In the genomic region with DNA sequence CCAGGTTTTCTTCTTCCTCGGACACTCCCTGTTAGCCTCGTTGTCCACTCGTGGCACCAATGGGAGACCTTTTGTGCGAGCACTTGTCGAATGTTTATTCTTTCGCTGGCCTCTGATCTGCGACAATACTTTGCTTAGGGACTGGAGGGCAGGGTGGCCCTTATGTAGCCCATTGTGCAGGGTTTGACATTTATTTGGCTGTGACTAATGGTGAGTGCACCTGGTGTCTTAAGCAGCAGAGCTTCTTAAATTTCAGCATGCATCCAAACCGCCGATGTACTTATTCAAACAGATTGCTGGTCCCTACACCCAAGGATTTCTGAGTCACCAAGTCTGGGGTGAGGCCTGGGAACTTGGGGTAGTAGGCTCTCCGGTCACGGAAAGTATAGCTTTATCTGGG, we compare ENCODE assay signal across 25 mouse cellular contexts.
"Had no signal": no experiment of that assay in that cellular context is flagged by ENCODE, and none has a peak within 500 bp of the region (broad histone marks: within the 10 kb centered on the region; RNA-seq: fewer than 3 reads in every experiment).

No protein-coding gene starts in this region.

- H3K9me3 ChIP-seq: heart, embryonic 13.5 days; heart, embryonic 15.5 days; intestine, embryonic 15.5 days; limb, embryonic 10.5 days; limb, embryonic 12.5 days had no signal

- DNase-seq: gastrocnemius, adult 2 months; gastrocnemius, postnatal 10 days; gastrocnemius, postnatal 25 days; heart, adult 11 months; heart, adult 2 months; heart, postnatal 14 days; heart, postnatal 36 days; kidney, adult 18-20 months; kidney, adult 8-10 months; kidney, postnatal 10 days; kidney, postnatal 25 days; kidney, postnatal 4 days; liver had no signal

- H3K4me2 ChIP-seq: heart, embryonic 11.5 days; heart, embryonic 13.5 days; heart, embryonic 15.5 days; hindbrain, embryonic 14.5 days; intestine, embryonic 15.5 days; limb, embryonic 12.5 days had no signal

- ATAC-seq: hindbrain, embryonic 16.5 days; inflammation-experienced regulatory T-cells, adult 6 months; intestine, embryonic 15.5 days; intestine, postnatal 0 days had no signal

- H3K4me3 ChIP-seq: gastrocnemius, adult 2 months; heart, adult 2 months; heart, embryonic 13.5 days; heart, embryonic 15.5 days; intestine, embryonic 15.5 days; layer of hippocampus, adult 2 months; left cerebral cortex, adult 2 months; limb, embryonic 10.5 days; limb, embryonic 12.5 days had no signal

- H3K36me3 ChIP-seq: heart, embryonic 13.5 days; heart, embryonic 15.5 days; intestine, embryonic 15.5 days; limb, embryonic 10.5 days; limb, embryonic 12.5 days had no signal

- H3K4me1 ChIP-seq: intestine, embryonic 15.5 days had no signal

- H3K9ac ChIP-seq: heart, embryonic 13.5 days; heart, embryonic 15.5 days; hindbrain, embryonic 14.5 days; intestine, embryonic 15.5 days; limb, embryonic 12.5 days had no signal

- H3K27ac ChIP-seq: gastrocnemius, adult 2 months; heart, adult 2 months; heart, embryonic 13.5 days; heart, embryonic 15.5 days; hindbrain, embryonic 14.5 days; intestine, embryonic 15.5 days; layer of hippocampus, adult 2 months; left cerebral cortex, adult 2 months; limb, embryonic 10.5 days; limb, embryonic 12.5 days had no signal

- H3K27me3 ChIP-seq: heart, embryonic 13.5 days; heart, embryonic 15.5 days; intestine, embryonic 15.5 days; limb, embryonic 12.5 days had no signal
